Mouse (Mus musculus) left cerebral cortex, adult 8-10 months (tissue): ENCODE data around the gene 2310011J03Rik. TPM values are rescaled to one million over a fixed set of nuclear protein-coding genes. Genes with fewer than 3 reads are reported as not detected.
"Not testable (repeated sequence)": the region's sequence is repeated elsewhere in the genome, so short reads cannot be mapped to it uniquely, and the experiment has no call there.

Source experiments
- DNase-seq, 2 experiments: peaks; one replicate each; pipeline ENCODE4 v3.0.0; 2022; ENCODE audit warnings: low spot score in 2 of 2
- total RNA-seq, 4 experiments: library from RNA; stranded (reverse); gene quantifications; 2 replicates each; pipeline ENCODE4 v1.2.4; 2022

Gene 2310011J03Rik
- 10 to 100 TPM; 25.7 to 29.0 (median 27.3) TPM for total RNA-seq

- peak; percentile 82 to 90 for DNase-seq
These were observed at the start of gene 2310011J03Rik for GRCm38 (mm10) chr10:80320340-80320760. Gene 2310011J03Rik (minus strand): TSS chr10:80320537.

GRCm38 (mm10) chr10:80368392-80368791 is 48.1 kb upstream of the 2310011J03Rik start:
- no peak for DNase-seq

- no peak for DNase-seq
These were observed 47.6 kb upstream of the 2310011J03Rik start for GRCm38 (mm10) chr10:80367954-80368353.

- DNase-seq: no peak
These were observed 45.4 kb upstream of the 2310011J03Rik start for GRCm38 (mm10) chr10:80365736-80366135.

GRCm38 (mm10) chr10:80363734-80364133 is 43.4 kb upstream of the 2310011J03Rik start:
- DNase-seq: no peak

GRCm38 (mm10) chr10:80357994-80358639 is 37.8 kb upstream of the 2310011J03Rik start:
- DNase-seq: no peak

GRCm38 (mm10) chr10:80357336-80357735 is 37.0 kb upstream of the 2310011J03Rik start:
- peak in 1 of 2 experiments; percentile 68 for DNase-seq

GRCm38 (mm10) chr10:80356737-80357136 is 36.4 kb upstream of the 2310011J03Rik start:
- DNase-seq: no peak

GRCm38 (mm10) chr10:80356001-80356682 is 35.8 kb upstream of the 2310011J03Rik start, which contains the start of gene Plk5:
Gene Plk5 (plus strand): TSS chr10:80356459.
- DNase-seq: no peak

GRCm38 (mm10) chr10:80355431-80355830 is 35.1 kb upstream of the 2310011J03Rik start:
- no peak for DNase-seq

- no peak for DNase-seq
These were observed 32.4 kb upstream of the 2310011J03Rik start for GRCm38 (mm10) chr10:80352727-80353126.

- DNase-seq: no peak
These were observed 31.6 kb upstream of the 2310011J03Rik start for GRCm38 (mm10) chr10:80351896-80352295.

- peak in 1 of 2 experiments; percentile 79 for DNase-seq
These were observed 30.0 kb upstream of the 2310011J03Rik start for GRCm38 (mm10) chr10:80350292-80350691.

- no peak for DNase-seq
These were observed 28.6 kb upstream of the 2310011J03Rik start for GRCm38 (mm10) chr10:80348981-80349380.

- no peak for DNase-seq
These were observed 28.0 kb upstream of the 2310011J03Rik start, which contains the start of gene Adamtsl5 for GRCm38 (mm10) chr10:80348244-80348781. Gene Adamtsl5 (minus strand): TSS chr10:80348412.

GRCm38 (mm10) chr10:80347514-80347967 is 27.2 kb upstream of the 2310011J03Rik start:
- no peak for DNase-seq

GRCm38 (mm10) chr10:80345929-80346328 is 25.6 kb upstream of the 2310011J03Rik start:
- DNase-seq: not testable (repeated sequence)

GRCm38 (mm10) chr10:80345122-80345521 is 24.8 kb upstream of the 2310011J03Rik start:
- DNase-seq: no peak

- no peak for DNase-seq
These were observed 23.9 kb upstream of the 2310011J03Rik start for GRCm38 (mm10) chr10:80344131-80344661.

GRCm38 (mm10) chr10:80343425-80343895 is 23.1 kb upstream of the 2310011J03Rik start:
- no peak for DNase-seq

- no peak for DNase-seq
These were observed 22.6 kb upstream of the 2310011J03Rik start for GRCm38 (mm10) chr10:80342749-80343424.
